Mouse (Mus musculus): ENCODE measurements around the gene Nr3c2. TPM values are rescaled to one million over a fixed set of nuclear protein-coding genes. Genes with fewer than 3 reads are reported as not detected.

Gene Nr3c2
- total and polyA plus RNA-seq, 3 experiments: 0.12 to 0.30 TPM; not detected in 1

DNA sequence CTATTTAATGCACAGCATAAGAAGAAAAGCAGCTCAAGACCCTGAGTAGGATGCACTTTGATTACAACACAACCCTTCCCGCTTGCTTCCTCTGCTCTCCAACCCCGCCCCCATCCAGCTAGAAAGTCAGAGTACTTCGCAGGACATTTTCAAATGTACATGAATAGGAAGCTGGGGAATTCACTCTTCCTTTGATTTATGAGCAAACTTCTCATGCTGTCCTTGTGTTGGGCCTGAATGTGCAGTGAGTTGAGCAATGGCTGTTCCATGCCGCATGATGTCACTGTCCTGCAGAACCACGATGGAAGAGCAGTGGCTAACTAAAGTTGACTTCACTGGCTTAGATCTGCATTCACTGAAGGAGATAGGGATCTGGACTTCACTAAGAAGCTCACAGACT is 376.3 kb downstream of the Nr3c2 start:
- Histone ChIP-seq H3K36me3 (replicated peaks in 1 of 2; ENCODE audit: control insufficient read depth in 1 of 2, insufficient read depth in 1 of 2, low read length in 1 of 2) (peaks cover 0 to 2% of the 10 kb centered on the region in 2 experiments), H3K27me3 (replicated peaks) (no peaks in the 10 kb centered on the region), H3K9ac (ENCODE audit: insufficient read depth, low read depth) (no peak overlapping the region), H3K4me2 (ENCODE audit: insufficient read depth, low read depth, poor library complexity, severe bottlenecking) (no peak overlapping the region), H3K4me1 (ENCODE audit: control insufficient read depth in 1 of 2, insufficient read depth in 2 of 2) (no peaks in the 10 kb centered on the region), H3K9me3 (replicated peaks; ENCODE audit: low read length) (no peaks in the 10 kb centered on the region), H3K79me2 (replicated peaks; ENCODE audit: control insufficient read depth, extremely low read depth, insufficient read depth, poor library complexity, severe bottlenecking) (no peaks in the 10 kb centered on the region), H3K27ac (ENCODE audit: insufficient read depth, low read depth) (no peak overlapping the region), H3K4me3 (replicated peaks in 1 of 3; ENCODE audit: low read depth in 2 of 3, low read length in 2 of 3, poor library complexity in 1 of 3) (no peak overlapping the region)
- no peak for TF ChIP-seq BHLHE40 (IDR thresholded peaks at IDR 0.05; ENCODE audit: low read depth, low read length)
- no peak for TF ChIP-seq MEF2A (IDR thresholded peaks at IDR 0.05; ENCODE audit: borderline replicate concordance, low read depth, low read length)
- TF ChIP-seq NRF1 (IDR thresholded peaks at IDR 0.05; ENCODE audit: low read depth, low read length): no peak
- no peak for TF ChIP-seq CTCF (conservative IDR thresholded peaks at IDR 0.05 in 1 of 2, IDR thresholded peaks at IDR 0.05 in 1 of 2; ENCODE audit: low read depth in 2 of 2, low read length in 2 of 2)
- TF ChIP-seq RAD21 (IDR thresholded peaks at IDR 0.05; ENCODE audit: low read depth, low read length): no peak
- no peak for TF ChIP-seq ZC3H11A (IDR thresholded peaks at IDR 0.05; ENCODE audit: low read depth, low read length)
- no peak for TF ChIP-seq JUN (IDR thresholded peaks at IDR 0.05; ENCODE audit: insufficient read depth, low read depth, low read length)
- no peak for TF ChIP-seq SMC3 (IDR thresholded peaks at IDR 0.05; ENCODE audit: low read depth, low read length)
- no peak for TF ChIP-seq USF1 (IDR thresholded peaks at IDR 0.05; ENCODE audit: low read depth, low read length)
- TF ChIP-seq POLR2A (IDR thresholded peaks at IDR 0.05; ENCODE audit: low read depth, low read length): no peak
- TF ChIP-seq E2F4 (IDR thresholded peaks at IDR 0.05; ENCODE audit: insufficient replicate concordance, low read depth, low read length): no peak
- dilution Hi-C loops (cut with MboI; ENCODE audit: extremely low pct_ligation_motif_present, extremely low pct_unique_long_range_greater_than_20kb, low sequenced_read_pairs) (no loop called here), in situ Hi-C loops (cut with MboI; ENCODE audit: low pct_ligation_motif_present, low pct_unique_long_range_greater_than_20kb, low sequenced_read_pairs) (no loop called here)
- DNase-seq (ENCODE audit: extremely low read depth): no peak

DNA sequence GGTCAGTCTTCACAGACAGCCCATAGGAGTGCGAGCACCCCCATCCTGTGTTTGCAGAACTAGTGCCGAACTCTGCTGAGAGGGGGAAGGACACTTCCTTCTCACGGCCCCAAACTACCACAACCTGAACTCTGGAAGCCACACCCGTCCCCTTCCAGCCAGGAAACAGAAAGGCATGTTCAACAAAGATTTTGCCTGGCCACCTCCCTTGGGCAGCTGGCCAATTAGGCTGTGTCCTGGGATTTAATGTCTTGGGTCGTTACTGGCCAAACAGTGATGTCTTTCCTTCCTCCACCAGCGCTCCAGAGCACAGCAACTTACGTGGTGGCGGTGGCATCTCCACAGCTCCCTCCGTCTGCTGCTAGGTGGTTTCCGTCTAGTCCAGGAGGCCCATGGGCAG is 377.6 kb downstream of the Nr3c2 start:
- no peak overlapping the region for H3K9ac ChIP-seq (ENCODE audit: insufficient read depth, low read depth)
- no peaks in the 10 kb centered on the region for H3K79me2 ChIP-seq (replicated peaks; ENCODE audit: control insufficient read depth, extremely low read depth, insufficient read depth, poor library complexity, severe bottlenecking)
- no peak overlapping the region for H3K27ac ChIP-seq (ENCODE audit: insufficient read depth, low read depth)
- dilution Hi-C loops (cut with MboI; ENCODE audit: extremely low pct_ligation_motif_present, extremely low pct_unique_long_range_greater_than_20kb, low sequenced_read_pairs): no loop called here
- in situ Hi-C loops (cut with MboI; ENCODE audit: low pct_ligation_motif_present, low pct_unique_long_range_greater_than_20kb, low sequenced_read_pairs): no loop called here
- no peaks in the 10 kb centered on the region for H3K27me3 ChIP-seq (replicated peaks)
- H3K4me2 ChIP-seq (ENCODE audit: insufficient read depth, low read depth, poor library complexity, severe bottlenecking): no peak overlapping the region
- H3K4me3 ChIP-seq (replicated peaks in 1 of 3; ENCODE audit: low read depth in 2 of 3, low read length in 2 of 3, poor library complexity in 1 of 3): no peak overlapping the region
- no peaks in the 10 kb centered on the region for H3K4me1 ChIP-seq (ENCODE audit: control insufficient read depth in 1 of 2, insufficient read depth in 2 of 2)
- H3K9me3 ChIP-seq (replicated peaks; ENCODE audit: low read length): no peaks in the 10 kb centered on the region
- no peak for DNase-seq (ENCODE audit: extremely low read depth)
- H3K36me3 ChIP-seq (replicated peaks in 1 of 2; ENCODE audit: control insufficient read depth in 1 of 2, insufficient read depth in 1 of 2, low read length in 1 of 2): peaks cover 0 to 2% of the 10 kb centered on the region in 2 experiments
- TF ChIP-seq MAZ (IDR thresholded peaks at IDR 0.05; ENCODE audit: low read depth, low read length) (no peak), UBTF (IDR thresholded peaks at IDR 0.05; ENCODE audit: low read depth, low read length) (no peak), JUN (IDR thresholded peaks at IDR 0.05; ENCODE audit: insufficient read depth, low read depth, low read length) (no peak), CHD1 (IDR thresholded peaks at IDR 0.05; ENCODE audit: low read depth, low read length) (no peak), ZMIZ1 (IDR thresholded peaks at IDR 0.05; ENCODE audit: low read depth, low read length) (no peak), PAX5 (IDR thresholded peaks at IDR 0.05; ENCODE audit: low read length) (no peak), TBP (conservative IDR thresholded peaks at IDR 0.05; ENCODE audit: low read depth, low read length) (no peak)

Measured in CH12.LX (cell line).